Mouse (Mus musculus): ENCODE results near the gene Fam163a.

DNA sequence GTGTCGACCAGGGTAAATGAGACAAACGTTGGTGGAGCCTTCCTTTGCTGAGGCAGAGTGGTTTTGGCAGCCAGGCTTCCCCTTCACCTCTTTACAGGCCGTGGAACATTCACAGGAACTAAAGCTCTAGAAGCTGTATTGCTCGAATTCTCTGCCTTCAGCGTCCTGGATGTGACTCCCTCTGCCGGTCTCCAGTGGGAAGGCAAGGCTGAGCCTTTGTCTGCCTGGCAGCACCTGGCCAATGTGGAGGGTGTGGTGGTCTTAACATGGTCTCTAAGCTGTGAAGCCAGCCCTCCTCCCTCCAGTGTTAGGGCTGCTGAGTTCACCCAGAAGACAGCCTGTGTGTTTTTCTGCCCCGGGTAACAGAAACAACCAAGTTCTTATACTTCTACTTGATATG, 24.6 kb upstream of the Fam163a start:
- TF ChIP-seq ZNF384 (IDR thresholded peaks at IDR 0.05; ENCODE audit: low read depth, low read length) (no peak), MAFK (IDR thresholded peaks at IDR 0.05; ENCODE audit: insufficient read depth, low read depth, low read length) (no peak)

Data from ES-E14 (cell line).